Mouse (Mus musculus) lung, adult 2 months (tissue): ENCODE data around the gene C87499.

Source experiments
- CTCF ChIP-seq: fragments of 200-500 bp; IDR thresholded peaks from 2 replicates; pipeline ENCODE4 v1.5.1; 2011; ENCODE audit warnings: mild to moderate bottlenecking, low read length, control low read depth; ENCODE audit not compliant: insufficient read depth
- POLR2A ChIP-seq: fragments of 200-500 bp; IDR thresholded peaks from 2 replicates; pipeline ENCODE4 v1.6.1; 2011; ENCODE audit warnings: low read depth, mild to moderate bottlenecking, control low read depth, low read length, borderline replicate concordance; ENCODE audit errors: extremely low read depth

DNA sequence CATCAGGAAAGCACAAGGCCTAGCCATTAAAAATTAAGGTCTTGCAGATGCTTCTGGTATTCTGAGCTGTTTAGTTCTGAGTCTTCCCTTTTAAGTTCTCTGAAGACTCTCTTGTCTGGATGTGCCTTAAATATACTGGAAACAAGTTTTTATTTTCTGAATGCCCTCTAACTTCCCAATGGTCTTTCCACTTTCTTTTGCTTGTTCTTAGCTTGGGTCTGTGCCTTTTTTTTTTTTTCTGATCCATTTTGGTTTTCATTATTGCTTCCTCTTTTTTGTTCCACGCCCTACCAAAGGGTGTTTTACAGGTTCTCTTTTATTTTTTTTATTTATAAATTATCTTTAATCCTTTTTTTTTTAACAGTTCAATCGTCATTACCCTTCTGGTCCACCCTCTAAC is 10.1 kb upstream of the C87499 start, which contains the start of gene Ifna13:
- no peak for TF ChIP-seq CTCF
- TF ChIP-seq POLR2A = no peak
